Mouse (Mus musculus): ENCODE results near the gene Dip2b.

Gene Dip2b

GRCm38 (mm10) chr15:100129151-100129790 lies 90.8 kb downstream of the Dip2b start:
- no peak for DNase-seq (ENCODE audit: low spot score)

- no peak for DNase-seq (ENCODE audit: low spot score)
Measured at GRCm38 (mm10) chr15:100139665-100140064, 101.2 kb downstream of the Dip2b start.

GRCm38 (mm10) chr15:100140428-100140827 lies 102.0 kb downstream of the Dip2b start:
- DNase-seq (ENCODE audit: low spot score): no peak

GRCm38 (mm10) chr15:100143091-100143801 lies 104.8 kb downstream of the Dip2b start:
- no peak for DNase-seq (ENCODE audit: low spot score)

- peak; percentile 22 for DNase-seq (ENCODE audit: low spot score)
Measured at GRCm38 (mm10) chr15:100144854-100145824, 106.7 kb downstream of the Dip2b start.

GRCm38 (mm10) chr15:100145917-100146316 lies 107.5 kb downstream of the Dip2b start:
- DNase-seq (ENCODE audit: low spot score): no peak

GRCm38 (mm10) chr15:100150593-100150992 lies 112.1 kb downstream of the Dip2b start:
- no peak for DNase-seq (ENCODE audit: low spot score)

GRCm38 (mm10) chr15:100152321-100152720 lies 113.9 kb downstream of the Dip2b start:
- DNase-seq (ENCODE audit: low spot score): no peak

- no peak for DNase-seq (ENCODE audit: low spot score)
Measured at GRCm38 (mm10) chr15:100153024-100153423, 114.6 kb downstream of the Dip2b start.

GRCm38 (mm10) chr15:100156095-100156707 lies 117.7 kb downstream of the Dip2b start:
- no peak for DNase-seq (ENCODE audit: low spot score)

GRCm38 (mm10) chr15:100156781-100157470 lies 118.5 kb downstream of the Dip2b start:
- no peak for DNase-seq (ENCODE audit: low spot score)

GRCm38 (mm10) chr15:100158985-100159384 lies 120.5 kb downstream of the Dip2b start:
- no peak for DNase-seq (ENCODE audit: low spot score)

- no peak for DNase-seq (ENCODE audit: low spot score)
Measured at GRCm38 (mm10) chr15:100161747-100162280, 123.3 kb downstream of the Dip2b start.

- DNase-seq (ENCODE audit: low spot score): no peak
Measured at GRCm38 (mm10) chr15:100163381-100164051, 125.1 kb downstream of the Dip2b start.

GRCm38 (mm10) chr15:100166464-100166863 lies 128.0 kb downstream of the Dip2b start:
- no peak for DNase-seq (ENCODE audit: low spot score)

GRCm38 (mm10) chr15:100167791-100168190 lies 129.3 kb downstream of the Dip2b start:
- DNase-seq (ENCODE audit: low spot score): no peak

- no peak for DNase-seq (ENCODE audit: low spot score)
Measured at GRCm38 (mm10) chr15:100168191-100168606, 129.7 kb downstream of the Dip2b start.

- DNase-seq (ENCODE audit: low spot score): no peak
Measured at GRCm38 (mm10) chr15:100175176-100175575, 136.7 kb downstream of the Dip2b start.

GRCm38 (mm10) chr15:100177167-100177566 lies 138.7 kb downstream of the Dip2b start:
- no peak for DNase-seq (ENCODE audit: low spot score)

- no peak for DNase-seq (ENCODE audit: low spot score)
Measured at GRCm38 (mm10) chr15:100177575-100177974, 139.1 kb downstream of the Dip2b start.

GRCm38 (mm10) chr15:100178487-100178886 lies 140.0 kb downstream of the Dip2b start:
- no peak for DNase-seq (ENCODE audit: low spot score)

All from MN1 (cell line).